Mouse (Mus musculus) stomach, postnatal 0 days (tissue): ENCODE measurements at regions not wholly inside any gene's neighbourhood (a gene's known extent, or its start where the extent isn't known, plus 50 kb on each side); places are given as distances from the start of the nearest gene placed in this dataset.

ENCODE experiments used
- CTCF ChIP-seq: IDR thresholded peaks from 2 replicates; pipeline ENCODE4 v1.5.1; 2016; ENCODE audit warnings: antibody characterized with exemption, low read depth, mild to moderate bottlenecking, moderate library complexity
- EP300 ChIP-seq: optimal IDR thresholded peaks from 2 replicates; pipeline ENCODE3; 2016; ENCODE audit warnings: antibody characterized with exemption

DNA sequence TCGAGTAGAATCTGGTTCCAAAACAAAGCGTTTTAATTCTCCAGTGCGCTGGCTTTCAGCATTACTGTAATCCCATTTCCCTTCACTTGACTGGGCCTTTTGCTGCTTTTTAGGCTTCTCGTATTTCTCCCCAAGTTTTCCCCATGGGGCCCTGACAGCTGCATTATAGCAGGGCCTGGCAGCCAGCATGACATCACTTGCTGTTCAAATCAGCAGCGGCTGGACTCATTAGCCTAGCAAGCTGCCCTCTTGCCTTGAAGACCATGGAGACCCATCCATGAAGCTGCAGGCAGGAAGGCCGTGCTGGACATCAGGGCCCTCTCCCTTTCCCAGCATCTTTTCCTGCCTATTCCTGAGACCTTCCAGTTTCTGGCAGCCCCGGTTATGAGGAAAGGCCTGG is 249.8 kb upstream of the Cadm1 start:
- no peak for TF ChIP-seq CTCF
- TF ChIP-seq EP300 = no peak
